Mouse (Mus musculus) liver, embryonic 11.5 days (tissue): ENCODE measurements around the gene Tnrc6c. TPM values are rescaled to one million over a fixed set of nuclear protein-coding genes. Genes with fewer than 3 reads are reported as not detected.

Experiments
- ATAC-seq: fragments of 200-750 bp; cut with Nextera tagmentation; replicated peaks from 2 replicates; pipeline ENCODE4 v1.8.0; 2017; ENCODE audit warnings: moderate number of reproducible peaks, mild to moderate bottlenecking, moderate TSS enrichment, moderate library complexity; ENCODE audit not compliant: low FRiP score
- DNase-seq: peaks from one replicate; pipeline ENCODE4 v3.0.0-alpha.2; 2017; ENCODE audit warnings: low spot score
- H3K27ac ChIP-seq: fragments of 300-500 bp; sonication (generic); 2 replicates; pipeline ENCODE4 v1.5.1; 2014; ENCODE audit warnings: mild to moderate bottlenecking, low read depth, low read length, control low read depth
- H3K27me3 ChIP-seq: fragments of 300-500 bp; sonication (generic); replicated peaks from 2 replicates; pipeline ENCODE4 v1.6.1; 2014; ENCODE audit warnings: low read length, mixed read lengths; ENCODE audit not compliant: control insufficient read depth, insufficient read depth
- H3K36me3 ChIP-seq: fragments of 300-500 bp; sonication (generic); 2 replicates; pipeline ENCODE4 v1.6.1; 2014; ENCODE audit warnings: mild to moderate bottlenecking, low read length, moderate library complexity, mixed read lengths; ENCODE audit not compliant: control insufficient read depth, insufficient read depth
- H3K4me1 ChIP-seq: fragments of 300-500 bp; sonication (generic); replicated peaks from 2 replicates; pipeline ENCODE4 v1.6.1; 2014; ENCODE audit warnings: low read length, mixed read lengths; ENCODE audit not compliant: control insufficient read depth, insufficient read depth
- H3K4me2 ChIP-seq: fragments of 300-500 bp; sonication (generic); 2 replicates; pipeline ENCODE4 v1.6.1; 2014; ENCODE audit warnings: mild to moderate bottlenecking, control low read depth, moderate library complexity
- H3K4me3 ChIP-seq: fragments of 300-500 bp; sonication (generic); 2 replicates; pipeline ENCODE4 v1.5.1; 2014; ENCODE audit warnings: low read depth, low read length, control low read depth
- H3K9ac ChIP-seq: fragments of 300-500 bp; sonication (generic); 2 replicates; pipeline ENCODE4 v1.6.1; 2014; ENCODE audit warnings: low read depth, low read length, control low read depth
- H3K9me3 ChIP-seq: fragments of 300-500 bp; sonication (generic); 2 replicates; pipeline ENCODE4 v1.6.1; 2016; ENCODE audit warnings: low read length, inconsistent platforms, mixed read lengths; ENCODE audit not compliant: control insufficient read depth
- WGBS: fragments of 180-500 bp; shearing (Covaris S2); extraction: QIAGEN DNeasy Blood & Tissue Kit; methylation state at CpG from one replicate; pipeline ENCODE4 v1.1.7; 2014; 5-methylcytosine and 5-hydroxymethylcytosine counted together
- polyA plus RNA-seq: library from polyadenylated mRNA; unstranded; fragments of >200 nt; fragmentation: Nextera tagmentation; extraction: Ambion mirVana; gene quantifications from 2 replicates; pipeline ENCODE4 v1.2.1, GENCODE M21; 2014

Gene Tnrc6c
- 8.0 TPM in 2 replicates for polyA plus RNA-seq

GRCm38 (mm10) chr11:117653491-117654351, at the start of gene Tnrc6c:
Gene Tnrc6c (plus strand): TSS chr11:117654289.
- ATAC-seq (peak; percentile 77), DNase-seq (peak; percentile 56)
- peaks cover 17% of the 10 kb centered on the region for H3K4me1 ChIP-seq
- peaks cover 20% of the 10 kb centered on the region for H3K27me3 ChIP-seq
- H3K27ac ChIP-seq = peak within 1 kb of the TSS; percentile 77
- no peaks in the 10 kb centered on the region for H3K36me3 ChIP-seq
- peak within 1 kb of the TSS; percentile 91 for H3K9ac ChIP-seq
- peak within 1 kb of the TSS; percentile 99 for H3K4me2 ChIP-seq
- no peaks in the 10 kb centered on the region for H3K9me3 ChIP-seq
- 2% methylated on average over 62 of the region's 62 CpGs for WGBS
- H3K4me3 ChIP-seq = peak within 1 kb of the TSS; percentile 83

- no peak overlapping the region for H3K4me2 ChIP-seq
- peaks cover 21% of the 10 kb centered on the region for H3K27me3 ChIP-seq
- no peak overlapping the region for H3K27ac ChIP-seq
- 38% methylated on average over 9 of the region's 9 CpGs for WGBS
- no peak for DNase-seq
- H3K36me3 ChIP-seq = no peaks in the 10 kb centered on the region
- H3K4me3 ChIP-seq = no peak overlapping the region
- H3K9ac ChIP-seq = no peak overlapping the region
- H3K4me1 ChIP-seq = no peaks in the 10 kb centered on the region; the same call in 1 of the 2 replicates
- no peaks in the 10 kb centered on the region for H3K9me3 ChIP-seq
- no peak for ATAC-seq
These were observed 48.0 kb upstream of the Tnrc6c start for GRCm38 (mm10) chr11:117606137-117606536.

- Histone ChIP-seq H3K4me2 (no peak overlapping the region), H3K9me3 (no peaks in the 10 kb centered on the region), H3K4me3 (no peak overlapping the region), H3K4me1 (no peaks in the 10 kb centered on the region; the same call in 1 of the 2 replicates), H3K27ac (no peak overlapping the region), H3K36me3 (no peaks in the 10 kb centered on the region), H3K9ac (no peak overlapping the region), H3K27me3 (peaks cover 20% of the 10 kb centered on the region)
- ATAC-seq = no peak
- 11% methylated on average over 13 of the region's 13 CpGs for WGBS
- no peak for DNase-seq
These were observed 47.4 kb upstream of the Tnrc6c start for GRCm38 (mm10) chr11:117606605-117607203.

- Histone ChIP-seq H3K9me3 (no peaks in the 10 kb centered on the region), H3K27ac (no peak overlapping the region), H3K9ac (no peak overlapping the region), H3K36me3 (no peaks in the 10 kb centered on the region), H3K27me3 (peaks cover 26% of the 10 kb centered on the region), H3K4me2 (no peak overlapping the region), H3K4me1 (no peaks in the 10 kb centered on the region; the same call in 1 of the 2 replicates), H3K4me3 (no peak overlapping the region)
- ATAC-seq (no peak), DNase-seq (no peak)
- WGBS = 66% methylated on average over 9 of the region's 9 CpGs
These were observed 45.8 kb upstream of the Tnrc6c start for GRCm38 (mm10) chr11:117608141-117608789.

- no peak for DNase-seq
- WGBS = 48% methylated on average over 7 of the region's 7 CpGs
- H3K4me3 ChIP-seq = no peak overlapping the region
- ATAC-seq = no peak
- H3K36me3 ChIP-seq = no peaks in the 10 kb centered on the region
- H3K4me1 ChIP-seq = no peaks in the 10 kb centered on the region; the same call in 1 of the 2 replicates
- no peak overlapping the region for H3K27ac ChIP-seq
- no peak overlapping the region for H3K4me2 ChIP-seq
- H3K9ac ChIP-seq = no peak overlapping the region
- H3K9me3 ChIP-seq = no peaks in the 10 kb centered on the region
- peaks cover 26% of the 10 kb centered on the region for H3K27me3 ChIP-seq
These were observed 45.1 kb upstream of the Tnrc6c start for GRCm38 (mm10) chr11:117608976-117609375.

- no peaks in the 10 kb centered on the region for H3K36me3 ChIP-seq
- H3K4me3 ChIP-seq = no peak overlapping the region
- no peak overlapping the region for H3K27ac ChIP-seq
- H3K4me2 ChIP-seq = no peak overlapping the region; the same call in 1 of the 2 replicates
- ATAC-seq = no peak
- no peaks in the 10 kb centered on the region; the same call in 1 of the 2 replicates for H3K4me1 ChIP-seq
- no peak for DNase-seq
- no peaks in the 10 kb centered on the region for H3K9me3 ChIP-seq
- H3K9ac ChIP-seq = no peak overlapping the region
- H3K27me3 ChIP-seq = peaks cover 36% of the 10 kb centered on the region
These were observed 43.5 kb upstream of the Tnrc6c start for GRCm38 (mm10) chr11:117610589-117610988.

- no peaks in the 10 kb centered on the region; the same call in 1 of the 2 replicates for H3K4me1 ChIP-seq
- H3K4me2 ChIP-seq = peak overlapping the region; percentile 42
- H3K27me3 ChIP-seq = peaks cover 37% of the 10 kb centered on the region
- H3K9ac ChIP-seq = no peak overlapping the region
- H3K4me3 ChIP-seq = 0 out of 2 replicates have a peak overlapping the region, but pooled peaks have one; percentile 9
- no peaks in the 10 kb centered on the region for H3K9me3 ChIP-seq
- WGBS = 5% methylated on average over 13 of the region's 13 CpGs
- ATAC-seq (0 out of 2 replicates have a peak, but pooled peaks have one; percentile 43), DNase-seq (no peak)
- no peaks in the 10 kb centered on the region for H3K36me3 ChIP-seq
- no peak overlapping the region for H3K27ac ChIP-seq
These were observed 43.0 kb upstream of the Tnrc6c start for GRCm38 (mm10) chr11:117611068-117611467.

GRCm38 (mm10) chr11:117611860-117612259, 42.2 kb upstream of the Tnrc6c start:
- H3K27me3 ChIP-seq = peaks cover 43% of the 10 kb centered on the region
- H3K4me2 ChIP-seq = no peak overlapping the region; the same call in 1 of the 2 replicates
- H3K4me3 ChIP-seq = no peak overlapping the region
- H3K4me1 ChIP-seq = no peaks in the 10 kb centered on the region
- no peak for DNase-seq
- no peak overlapping the region for H3K9ac ChIP-seq
- no peak for ATAC-seq
- H3K36me3 ChIP-seq = no peaks in the 10 kb centered on the region
- no peaks in the 10 kb centered on the region for H3K9me3 ChIP-seq
- WGBS = 34% methylated on average over 5 of the region's 5 CpGs
- no peak overlapping the region for H3K27ac ChIP-seq
